Mouse (Mus musculus) spleen, adult 2 months (tissue): ENCODE results near the gene Maml2.

ENCODE experiments used
- CTCF ChIP-seq: fragments of 200-500 bp; IDR thresholded peaks from 2 replicates; pipeline ENCODE4 v1.5.1; 2011; ENCODE audit warnings: mild to moderate bottlenecking, inconsistent platforms; ENCODE audit not compliant: insufficient read depth, insufficient read length, insufficient replicate concordance; ENCODE audit errors: extremely low read depth
- POLR2A ChIP-seq: fragments of 200-500 bp; IDR thresholded peaks from 2 replicates; pipeline ENCODE4 v1.6.1; 2011; ENCODE audit warnings: low read depth, low read length, inconsistent platforms

DNA sequence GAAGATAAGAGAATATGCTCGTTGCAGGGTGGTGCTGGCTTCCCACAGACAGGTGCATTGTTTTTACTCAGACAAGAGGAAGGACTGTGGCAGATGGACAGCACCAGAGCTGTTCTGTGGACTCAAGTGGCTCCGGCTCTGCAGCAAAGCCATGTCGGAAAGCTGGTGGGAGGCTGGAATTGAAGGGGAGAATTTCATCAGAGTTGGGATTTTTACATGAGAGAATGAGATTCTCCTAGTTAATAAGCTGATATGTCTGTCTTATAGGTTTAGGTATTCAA lies 301.5 kb downstream of the Maml2 start:
- TF ChIP-seq CTCF (no peak), POLR2A (no peak)
